Mouse (Mus musculus) lung, postnatal 14 days (tissue): ENCODE data around the gene Lbhd2.

Source experiments
- DNase-seq: peaks from one replicate; pipeline ENCODE4 v3.0.0; 2021

The Lbhd2 gene

GRCm38 (mm10) chr12:111411631-111412355 is 5.2 kb downstream of the Lbhd2 start:
- DNase-seq = no peak

- DNase-seq = no peak
These were observed 6.1 kb downstream of the Lbhd2 start for GRCm38 (mm10) chr12:111412581-111413284.

GRCm38 (mm10) chr12:111413300-111413699 is 6.7 kb downstream of the Lbhd2 start:
- DNase-seq = peak; percentile 94

GRCm38 (mm10) chr12:111416921-111417779 is 10.5 kb downstream of the Lbhd2 start, which contains the start of gene Exoc3l4:
Gene Exoc3l4, plus strand, starts transcription at chr12:111417017.
- DNase-seq = no peak

- no peak for DNase-seq
These were observed 13.3 kb downstream of the Lbhd2 start for GRCm38 (mm10) chr12:111419918-111420317.

- no peak for DNase-seq
These were observed 14.5 kb downstream of the Lbhd2 start for GRCm38 (mm10) chr12:111420946-111421709.

GRCm38 (mm10) chr12:111422852-111423251 is 16.2 kb downstream of the Lbhd2 start:
- no peak for DNase-seq

GRCm38 (mm10) chr12:111423570-111424129 is 17.0 kb downstream of the Lbhd2 start:
- DNase-seq = no peak

GRCm38 (mm10) chr12:111424547-111424946 is 17.9 kb downstream of the Lbhd2 start:
- peak; percentile 28 for DNase-seq

- peak; percentile 94 for DNase-seq
These were observed 18.6 kb downstream of the Lbhd2 start for GRCm38 (mm10) chr12:111425258-111425657.

- peak; percentile 97 for DNase-seq
These were observed 19.3 kb downstream of the Lbhd2 start for GRCm38 (mm10) chr12:111425789-111426460.

GRCm38 (mm10) chr12:111427438-111428113 is 21.0 kb downstream of the Lbhd2 start:
- DNase-seq = no peak

GRCm38 (mm10) chr12:111428364-111428763 is 21.8 kb downstream of the Lbhd2 start:
- no peak for DNase-seq

- DNase-seq = peak; percentile 45
These were observed 22.6 kb downstream of the Lbhd2 start for GRCm38 (mm10) chr12:111428961-111429911.

GRCm38 (mm10) chr12:111430049-111430867 is 23.6 kb downstream of the Lbhd2 start:
- peak; percentile 31 for DNase-seq

- DNase-seq = no peak
These were observed 24.5 kb downstream of the Lbhd2 start for GRCm38 (mm10) chr12:111430868-111431817.

- DNase-seq = peak; percentile 20
These were observed 25.5 kb downstream of the Lbhd2 start for GRCm38 (mm10) chr12:111432097-111432496.
